Mouse (Mus musculus): ENCODE measurements around the gene Hoxd4.
A peak's percentile ranks its signal among the peaks of the same experiment; 100 is the strongest.

Hoxd4 gene

GRCm38 (mm10) chr2:74747661-74748141, 36.0 kb downstream of the Hoxd4 start:
- peak; percentile 10 to 40 for DNase-seq

- peak in 1 of 2 experiments; percentile 48 for DNase-seq
Observed at GRCm38 (mm10) chr2:74748436-74748995, 36.8 kb downstream of the Hoxd4 start.

GRCm38 (mm10) chr2:74749337-74750121, 37.8 kb downstream of the Hoxd4 start:
- DNase-seq, result peak; percentile 53 to 54

- DNase-seq, result peak in 1 of 2 experiments; percentile 4
Observed at GRCm38 (mm10) chr2:74750731-74751250, 39.1 kb downstream of the Hoxd4 start.

GRCm38 (mm10) chr2:74751861-74752260, 40.1 kb downstream of the Hoxd4 start:
- DNase-seq, result peak in 1 of 2 experiments; percentile 2

GRCm38 (mm10) chr2:74752431-74753174, 40.9 kb downstream of the Hoxd4 start:
- DNase-seq, result peak in 1 of 2 experiments; percentile 4

GRCm38 (mm10) chr2:74753175-74753523, 41.4 kb downstream of the Hoxd4 start:
- DNase-seq, result no peak

GRCm38 (mm10) chr2:74753711-74754110, 42.0 kb downstream of the Hoxd4 start:
- no peak for DNase-seq

GRCm38 (mm10) chr2:74760146-74760545, 48.4 kb downstream of the Hoxd4 start:
- DNase-seq, result no peak

- no peak for DNase-seq
Observed at GRCm38 (mm10) chr2:74761941-74762340, 50.2 kb downstream of the Hoxd4 start.

- DNase-seq, result peak; percentile 50
Observed at GRCm38 (mm10) chr2:74762522-74763244, 51.0 kb downstream of the Hoxd4 start, which contains the start of gene Hoxd1. Hoxd1 (plus strand) TSS chr2:74762980.

GRCm38 (mm10) chr2:74763245-74763735, 51.6 kb downstream of the Hoxd4 start:
- no peak for DNase-seq

GRCm38 (mm10) chr2:74763976-74764375, 52.2 kb downstream of the Hoxd4 start:
- DNase-seq, result no peak

GRCm38 (mm10) chr2:74774359-74774758, 62.6 kb downstream of the Hoxd4 start:
- no peak for DNase-seq

GRCm38 (mm10) chr2:74777536-74778275, 66.0 kb downstream of the Hoxd4 start:
- DNase-seq, result peak in 1 of 2 experiments; percentile 13
